Mouse (Mus musculus) heart, adult 8-10 months (tissue): ENCODE data around the gene Top1. TPM values are rescaled to one million over a fixed set of nuclear protein-coding genes. Genes with fewer than 3 reads are reported as not detected.
"Not testable (repeated sequence)": the region's sequence is repeated elsewhere in the genome, so short reads cannot be mapped to it uniquely, and the experiment has no call there.

Experiments used
- DNase-seq: peaks from one replicate; pipeline ENCODE4 v3.0.0; 2022; ENCODE audit warnings: low spot score
- total RNA-seq, 4 experiments: library from RNA; stranded (reverse); gene quantifications; 2 replicates each; pipeline ENCODE4 v1.2.4; 2022

The Top1 gene
- total RNA-seq, 4 experiments from 2014 or later, result 39.8 to 46.9 (median 43.0) TPM

- DNase-seq, result no peak
Measured at GRCm38 (mm10) chr2:160630872-160631597, 14.7 kb upstream of the Top1 start.

- no peak for DNase-seq
Measured at GRCm38 (mm10) chr2:160639911-160640717, 5.6 kb upstream of the Top1 start.

- no peak for DNase-seq
Measured at GRCm38 (mm10) chr2:160641176-160641575, 4.5 kb upstream of the Top1 start.

GRCm38 (mm10) chr2:160646144-160646844 is 606 bp downstream of the Top1 start:
- no peak for DNase-seq

GRCm38 (mm10) chr2:160646845-160647178 is 1.1 kb downstream of the Top1 start:
- peak; percentile 40 for DNase-seq

- DNase-seq, result no peak
Measured at GRCm38 (mm10) chr2:160648097-160648496, 2.4 kb downstream of the Top1 start.

- no peak for DNase-seq
Measured at GRCm38 (mm10) chr2:160649072-160649471, 3.4 kb downstream of the Top1 start.

GRCm38 (mm10) chr2:160651165-160651564 is 5.5 kb downstream of the Top1 start:
- DNase-seq, result no peak

- DNase-seq, result no peak
Measured at GRCm38 (mm10) chr2:160653218-160653617, 7.5 kb downstream of the Top1 start.

GRCm38 (mm10) chr2:160655561-160655960 is 9.9 kb downstream of the Top1 start:
- DNase-seq, result no peak

GRCm38 (mm10) chr2:160656234-160656633 is 10.5 kb downstream of the Top1 start:
- DNase-seq, result no peak

GRCm38 (mm10) chr2:160657801-160658442 is 12.2 kb downstream of the Top1 start:
- no peak for DNase-seq

- DNase-seq, result no peak
Measured at GRCm38 (mm10) chr2:160658811-160659210, 13.1 kb downstream of the Top1 start.

GRCm38 (mm10) chr2:160664421-160664820 is 18.7 kb downstream of the Top1 start:
- no peak for DNase-seq

- not testable (repeated sequence) for DNase-seq
Measured at GRCm38 (mm10) chr2:160664986-160665385, 19.3 kb downstream of the Top1 start.

GRCm38 (mm10) chr2:160667259-160667658 is 21.6 kb downstream of the Top1 start:
- DNase-seq, result no peak

- DNase-seq, result peak; percentile 75
Measured at GRCm38 (mm10) chr2:160700271-160700670, 54.6 kb downstream of the Top1 start.

GRCm38 (mm10) chr2:160701603-160702002 is 55.9 kb downstream of the Top1 start:
- no peak for DNase-seq

- no peak for DNase-seq
Measured at GRCm38 (mm10) chr2:160702824-160703223, 57.1 kb downstream of the Top1 start.

GRCm38 (mm10) chr2:160707673-160708072 is 62.0 kb downstream of the Top1 start:
- DNase-seq, result no peak

GRCm38 (mm10) chr2:160715463-160716030 is 69.9 kb downstream of the Top1 start:
- no peak for DNase-seq

- no peak for DNase-seq
Measured at GRCm38 (mm10) chr2:160717269-160717668, 71.6 kb downstream of the Top1 start.
